In the genomic region with DNA sequence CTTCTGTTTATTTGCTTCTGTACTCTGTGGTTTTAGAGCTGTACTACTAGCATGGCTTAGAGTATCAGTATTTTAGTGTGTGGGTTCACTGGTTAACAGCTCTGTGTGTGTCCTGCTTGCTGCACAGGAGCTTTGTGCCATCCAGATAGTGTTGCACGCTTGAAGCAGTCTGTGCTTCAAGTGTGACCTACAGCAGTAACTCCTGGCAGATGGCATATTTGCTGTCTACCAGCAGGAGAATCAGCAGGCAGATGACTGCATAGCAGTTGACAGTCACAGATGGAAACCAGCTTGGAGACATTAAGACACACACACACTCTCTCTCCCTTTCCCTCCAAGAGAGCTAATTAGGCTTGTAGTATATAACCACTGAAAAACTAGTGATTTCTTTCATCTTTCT, we compare ENCODE assay signal across 15 mouse cellular contexts. TPM values are rescaled to one million over a fixed set of nuclear protein-coding genes. Genes with fewer than 3 reads are reported as not detected.
A peak's percentile ranks its signal among the peaks of the same experiment; 100 is the strongest.
DNase-seq lines count a peak whose midpoint lies in the region; ATAC-seq lines count a peak whose summit lies in the region.
"Had no signal": no experiment of that assay in that cellular context is flagged by ENCODE, and none has a peak within 500 bp of the region (broad histone marks: within the 10 kb centered on the region; RNA-seq: fewer than 3 reads in every experiment).

No protein-coding gene starts in this region.

- ATAC-seq in hindbrain, embryonic 14.5 days (ENCODE audit: low FRiP score) = peak; percentile 82
- ATAC-seq in hindbrain, embryonic 11.5 days (ENCODE audit: low FRiP score) = no peak
- ATAC-seq in cerebellum, adult (ENCODE audit: insufficient number of reproducible peaks, low FRiP score, low TSS enrichment) = peak; percentile 98
- ATAC-seq: midbrain, embryonic 16.5 days had no signal

- WGBS in hindbrain, embryonic 14.5 days = 52% methylated on average over 1 of the region's 1 CpGs
- 77% methylated on average over 1 of the region's 1 CpGs for WGBS in hindbrain, embryonic 11.5 days

- H3K36me3 ChIP-seq in hindbrain, embryonic 14.5 days (replicated peaks; ENCODE audit: control insufficient read depth, insufficient read depth) = peaks cover 63% of the 10 kb centered on the region
- H3K36me3 ChIP-seq in hindbrain, embryonic 11.5 days (ENCODE audit: control insufficient read depth, insufficient read depth, low read length) = peaks cover 7% of the 10 kb centered on the region; the same call in 1 of the 2 replicates

- no peaks in the 10 kb centered on the region for H3K4me1 ChIP-seq in hindbrain, embryonic 14.5 days (replicated peaks; ENCODE audit: control insufficient read depth, insufficient read depth, low read length)
- H3K4me1 ChIP-seq in hindbrain, embryonic 11.5 days (replicated peaks; ENCODE audit: control insufficient read depth, insufficient read depth, low read length) = no peaks in the 10 kb centered on the region
- H3K4me1 ChIP-seq: limb, embryonic 13.5 days had no signal

- H3K4me3 ChIP-seq in hindbrain, embryonic 14.5 days (replicated peaks; ENCODE audit: low read length) = no peak overlapping the region
- no peak overlapping the region for H3K4me3 ChIP-seq in hindbrain, embryonic 11.5 days (ENCODE audit: low read depth, low read length)
- H3K4me3 ChIP-seq: erythroblast, embryonic 14.5 days; limb, embryonic 13.5 days had no signal

- peak; percentile 55 for DNase-seq in hindbrain, embryonic 14.5 days (ENCODE audit: low spot score)
- DNase-seq in hindbrain, embryonic 11.5 days (ENCODE audit: low spot score) = no peak
- peak; percentile 75 to 78 for DNase-seq in cerebellum, postnatal 36 days
- peak; percentile 16 to 46 for DNase-seq in layer of hippocampus, postnatal 10 days (ENCODE audit: low spot score in 2 of 2)
- DNase-seq in adrenal gland, postnatal 14 days = no peak
- no peak for DNase-seq in kidney, postnatal 36 days
- no peak for DNase-seq in spleen, postnatal 4 days (ENCODE audit: low spot score in 2 of 2)
- DNase-seq: gastrocnemius, postnatal 36 days; kidney, adult 9 months; lung, embryonic 14.5 days; thymus, adult 2 months had no signal

- H3K9ac ChIP-seq in hindbrain, embryonic 14.5 days = no peak overlapping the region
- H3K9ac ChIP-seq in hindbrain, embryonic 11.5 days (ENCODE audit: low read depth, low read length) = no peak overlapping the region
- H3K9ac ChIP-seq: limb, embryonic 13.5 days; lung, embryonic 14.5 days had no signal

- no peaks in the 10 kb centered on the region for H3K27me3 ChIP-seq in hindbrain, embryonic 14.5 days (ENCODE audit: control insufficient read depth, insufficient read depth, low read length)
- H3K27me3 ChIP-seq in hindbrain, embryonic 11.5 days (ENCODE audit: control insufficient read depth, insufficient read depth, low read length) = no peaks in the 10 kb centered on the region
- H3K27me3 ChIP-seq: limb, embryonic 13.5 days had no signal

- H3K27ac ChIP-seq in hindbrain, embryonic 14.5 days = no peak overlapping the region
- no peak overlapping the region for H3K27ac ChIP-seq in hindbrain, embryonic 11.5 days (ENCODE audit: low read depth, low read length)
- H3K27ac ChIP-seq: limb, embryonic 13.5 days had no signal

- no peak overlapping the region for H3K4me2 ChIP-seq in hindbrain, embryonic 14.5 days (replicated peaks)
- H3K4me2 ChIP-seq in hindbrain, embryonic 11.5 days (replicated peaks; ENCODE audit: low read depth, low read length) = no peak overlapping the region
- H3K4me2 ChIP-seq: limb, embryonic 13.5 days; lung, embryonic 14.5 days had no signal

- H3K9me3 ChIP-seq in hindbrain, embryonic 14.5 days (ENCODE audit: control insufficient read depth, low read length) = no peaks in the 10 kb centered on the region
- no peaks in the 10 kb centered on the region for H3K9me3 ChIP-seq in hindbrain, embryonic 11.5 days (ENCODE audit: control insufficient read depth, low read length)
- H3K9me3 ChIP-seq: limb, embryonic 13.5 days had no signal

RNA-seq across cellular contexts. Expression of gene Asf1a, which starts 15.6 kb away (rescaled TPM):
- polyA plus RNA-seq in hindbrain, embryonic 14.5 days (2014; fragmentation: Nextera tagmentation; extraction: Ambion mirVana) = 70.2 and 70.6 TPM in 2 replicates
- 165 and 167 TPM in 2 replicates for polyA plus RNA-seq in hindbrain, embryonic 11.5 days (2014; fragmentation: Nextera tagmentation; extraction: Ambion mirVana)
- total RNA-seq in layer of hippocampus, postnatal 10 days (2021) = 10 to 100 TPM; 26.5 to 27.5 TPM
- total RNA-seq in adrenal gland, postnatal 14 days (2021) = 35.9 and 36.5 TPM in 2 replicates

RNA-seq across cellular contexts. Expression of gene Mcm9, which starts 18.1 kb away (rescaled TPM):
- 7.0 and 7.3 TPM in 2 replicates for polyA plus RNA-seq in hindbrain, embryonic 14.5 days (2014; fragmentation: Nextera tagmentation; extraction: Ambion mirVana)
- 13.8 and 15.3 TPM in 2 replicates for polyA plus RNA-seq in hindbrain, embryonic 11.5 days (2014; fragmentation: Nextera tagmentation; extraction: Ambion mirVana)
- 1 to 10 TPM; 6.1 to 8.0 TPM for total RNA-seq in layer of hippocampus, postnatal 10 days (2021)
- 10.2 and 10.9 TPM in 2 replicates for total RNA-seq in adrenal gland, postnatal 14 days (2021)

Comparison
In these comparisons a context has a peak if more than half of its experiments do, and no peak if none do; other contexts are left out.
1. DNase-seq: peak in hindbrain, embryonic 14.5 days (single experiment), cerebellum, postnatal 36 days (2 of 2) and layer of hippocampus, postnatal 10 days (2 of 2); none in hindbrain, embryonic 11.5 days (single experiment), adrenal gland, postnatal 14 days (single experiment), kidney, postnatal 36 days (0 of 2) and spleen, postnatal 4 days (0 of 2).